Mouse (Mus musculus) neural tube, embryonic 11.5 days (tissue): ENCODE measurements around the gene Brms1l. TPM values are rescaled to one million over a fixed set of nuclear protein-coding genes. Genes with fewer than 3 reads are reported as not detected.

ENCODE experiments used
- ATAC-seq: fragments of 200-750 bp; cut with Nextera tagmentation; 2 replicates; pipeline ENCODE4 v1.8.0; 2017; ENCODE audit warnings: moderate number of reproducible peaks, mild to moderate bottlenecking, moderate TSS enrichment, moderate library complexity; ENCODE audit not compliant: insufficient read depth, low FRiP score, low TSS enrichment
- DNase-seq: peaks from one replicate; pipeline ENCODE4 v3.0.0-alpha.2; 2015; ENCODE audit warnings: low spot score
- H3K27ac ChIP-seq: fragments of 300-500 bp; sonication (generic); 2 replicates; pipeline ENCODE4 v1.5.1; 2014; ENCODE audit warnings: low read depth, mild to moderate bottlenecking, low read length
- H3K27me3 ChIP-seq: fragments of 300-500 bp; sonication (generic); 2 replicates; pipeline ENCODE4 v1.6.1; 2014; ENCODE audit warnings: mild to moderate bottlenecking, low read length, mixed read lengths; ENCODE audit not compliant: control insufficient read depth, insufficient read depth
- H3K36me3 ChIP-seq: fragments of 300-500 bp; sonication (generic); 2 replicates; pipeline ENCODE4 v1.6.1; 2014; ENCODE audit warnings: mild to moderate bottlenecking, low read length, moderate library complexity, mixed read lengths; ENCODE audit not compliant: control insufficient read depth, insufficient read depth
- H3K4me1 ChIP-seq: fragments of 300-500 bp; sonication (generic); 2 replicates; pipeline ENCODE4 v1.6.1; 2014; ENCODE audit warnings: low read length, mixed read lengths; ENCODE audit not compliant: control insufficient read depth, insufficient read depth
- H3K4me2 ChIP-seq: fragments of 300-500 bp; sonication (generic); 2 replicates; pipeline ENCODE4 v1.6.1; 2014; ENCODE audit warnings: low read depth, mild to moderate bottlenecking, moderate library complexity
- H3K4me3 ChIP-seq: fragments of 300-500 bp; sonication (generic); 2 replicates; pipeline ENCODE4 v1.5.1; 2014; ENCODE audit warnings: low read depth, low read length
- H3K9ac ChIP-seq: fragments of 300-500 bp; sonication (generic); 2 replicates; pipeline ENCODE4 v1.6.1; 2014; ENCODE audit warnings: mild to moderate bottlenecking, low read length
- H3K9me3 ChIP-seq: fragments of 300-500 bp; sonication (generic); 2 replicates; pipeline ENCODE4 v1.6.1; 2016; ENCODE audit warnings: low read length; ENCODE audit not compliant: control insufficient read depth
- WGBS: fragments of 180-500 bp; shearing (Covaris S2); extraction: QIAGEN DNeasy Blood & Tissue Kit; methylation state at CpG from one replicate; pipeline ENCODE4 v1.1.7; 2014; 5-methylcytosine and 5-hydroxymethylcytosine counted together
- microRNA-seq: library from miRNA; unstranded; fragments of <30 nt; microRNA quantifications from one replicate; pipeline ENCODE4, GENCODE M21; 2016
- polyA plus RNA-seq: library from polyadenylated mRNA; unstranded; fragments of >200 nt; fragmentation: Nextera tagmentation; extraction: Ambion mirVana; gene quantifications from 2 replicates; pipeline ENCODE4 v1.2.1, GENCODE M21; 2014

Gene Brms1l
- polyA plus RNA-seq, 1 experiment from 2014 or later = 36.1 TPM

- WGBS = 83% methylated on average over 1 of the region's 1 CpGs
- no peak overlapping the region for H3K4me2 ChIP-seq
- no peaks in the 10 kb centered on the region for H3K36me3 ChIP-seq
- no peak overlapping the region for H3K27ac ChIP-seq
- H3K27me3 ChIP-seq = no peaks in the 10 kb centered on the region
- no peak for ATAC-seq
- DNase-seq = no peak
- H3K4me3 ChIP-seq = no peak overlapping the region
- H3K9me3 ChIP-seq = no peaks in the 10 kb centered on the region
- H3K9ac ChIP-seq = no peak overlapping the region
- H3K4me1 ChIP-seq = no peaks in the 10 kb centered on the region
These were observed 68.7 kb downstream of the Brms1l start for GRCm38 (mm10) chr12:55904801-55905200.

- ATAC-seq (no peak), DNase-seq (no peak)
- H3K27me3 ChIP-seq = no peaks in the 10 kb centered on the region
- no peak overlapping the region for H3K4me2 ChIP-seq
- no peak overlapping the region for H3K27ac ChIP-seq
- no peaks in the 10 kb centered on the region for H3K9me3 ChIP-seq
- no peaks in the 10 kb centered on the region for H3K36me3 ChIP-seq
- 44% methylated on average over 3 of the region's 3 CpGs for WGBS
- no peak overlapping the region for H3K9ac ChIP-seq
- H3K4me3 ChIP-seq = no peak overlapping the region
- H3K4me1 ChIP-seq = no peaks in the 10 kb centered on the region
These were observed 76.0 kb downstream of the Brms1l start for GRCm38 (mm10) chr12:55912138-55912537.

GRCm38 (mm10) chr12:55913201-55913600 is 77.1 kb downstream of the Brms1l start:
- no peaks in the 10 kb centered on the region for H3K36me3 ChIP-seq
- H3K9me3 ChIP-seq = no peaks in the 10 kb centered on the region
- H3K4me2 ChIP-seq = no peak overlapping the region
- H3K4me1 ChIP-seq = no peaks in the 10 kb centered on the region
- no peak overlapping the region for H3K9ac ChIP-seq
- ATAC-seq (no peak), DNase-seq (no peak)
- H3K4me3 ChIP-seq = no peak overlapping the region
- no peak overlapping the region for H3K27ac ChIP-seq
- WGBS = 81% methylated on average over 9 of the region's 9 CpGs
- no peaks in the 10 kb centered on the region for H3K27me3 ChIP-seq

- H3K4me3 ChIP-seq = no peak overlapping the region
- H3K4me1 ChIP-seq = no peaks in the 10 kb centered on the region
- H3K4me2 ChIP-seq = no peak overlapping the region
- no peak overlapping the region for H3K9ac ChIP-seq
- WGBS = 72% methylated on average over 8 of the region's 8 CpGs
- H3K27me3 ChIP-seq = no peaks in the 10 kb centered on the region
- H3K27ac ChIP-seq = no peak overlapping the region
- ATAC-seq (no peak), DNase-seq (no peak)
- no peaks in the 10 kb centered on the region for H3K36me3 ChIP-seq
- H3K9me3 ChIP-seq = no peaks in the 10 kb centered on the region
These were observed 80.1 kb downstream of the Brms1l start for GRCm38 (mm10) chr12:55916250-55916649.

- Histone ChIP-seq H3K4me1 (no peaks in the 10 kb centered on the region), H3K4me3 (no peak overlapping the region), H3K9me3 (no peaks in the 10 kb centered on the region), H3K27me3 (no peaks in the 10 kb centered on the region), H3K27ac (no peak overlapping the region), H3K9ac (no peak overlapping the region), H3K4me2 (no peak overlapping the region), H3K36me3 (no peaks in the 10 kb centered on the region)
- 93% methylated on average over 19 of the region's 19 CpGs for WGBS
- no peak for DNase-seq
- ATAC-seq = no peak
These were observed 80.9 kb downstream of the Brms1l start for GRCm38 (mm10) chr12:55917020-55917419.

Small RNA genes lying within 50 kb of the gene (microRNA-seq; reads per million reads assigned to microRNA genes)
- 2.6 reads per million, percentile 2 among the genes with 10 or more reads in this experiment for gene Gm23394

Other genes starting within 250 kb of the Brms1l start
- gene Insm2, start 236.9 kb upstream of the Brms1l start, polyA plus RNA-seq = 0.69 and 1.6 TPM in 2 replicates
- 19.2 and 22.1 TPM in 2 replicates for gene Ralgapa1, start 15.2 kb upstream of the Brms1l start, polyA plus RNA-seq